In the genomic region with DNA sequence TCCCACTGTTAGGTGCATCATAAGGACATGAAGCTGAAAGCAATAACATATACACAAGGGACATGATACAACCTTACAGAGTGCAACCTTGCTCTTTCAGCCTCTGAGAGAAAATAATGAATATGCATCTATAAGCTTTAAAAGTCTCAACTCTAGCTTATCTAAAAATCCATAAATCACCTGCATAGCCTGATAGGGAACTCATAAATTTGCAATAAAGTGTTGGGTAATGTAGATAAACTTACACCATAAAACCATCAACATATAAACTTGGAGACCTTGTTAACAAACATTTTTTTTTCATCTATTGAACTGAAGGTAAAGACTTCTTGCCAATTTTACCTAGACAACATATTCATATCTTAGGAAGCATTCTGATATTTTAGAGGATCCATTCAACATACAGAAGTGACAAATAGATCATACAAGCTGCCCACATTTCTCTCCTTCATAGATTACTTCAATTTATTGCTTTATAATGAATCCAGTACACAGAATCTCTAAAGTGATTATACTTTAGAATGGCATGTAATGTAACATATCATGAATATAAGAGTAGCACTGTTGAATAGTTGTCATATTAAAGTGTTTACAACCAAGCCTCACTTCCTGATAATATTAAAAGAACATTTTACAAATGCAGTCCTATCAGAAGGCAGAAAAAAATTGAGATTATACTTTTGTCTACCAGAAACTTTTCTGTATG, we compare ENCODE assay signal across 31 mouse cellular contexts.
"Had no signal": no experiment of that assay in that cellular context is flagged by ENCODE, and none has a peak within 500 bp of the region (broad histone marks: within the 10 kb centered on the region; RNA-seq: fewer than 3 reads in every experiment).

No protein-coding gene starts in this region.

- H3K36me3 ChIP-seq: heart, embryonic 10.5 days; heart, embryonic 12.5 days; heart, embryonic 13.5 days; heart, embryonic 15.5 days; hindbrain, embryonic 10.5 days; hindbrain, embryonic 12.5 days; hindbrain, embryonic 15.5 days; kidney, embryonic 15.5 days had no signal

- H3K9me3 ChIP-seq: heart, embryonic 10.5 days; heart, embryonic 12.5 days; heart, embryonic 13.5 days; heart, embryonic 15.5 days; hindbrain, embryonic 10.5 days; hindbrain, embryonic 12.5 days; hindbrain, embryonic 15.5 days; kidney, embryonic 15.5 days had no signal

- H3K27me3 ChIP-seq: heart, embryonic 12.5 days; heart, embryonic 13.5 days; heart, embryonic 15.5 days; hindbrain, embryonic 12.5 days; hindbrain, embryonic 15.5 days; kidney, embryonic 15.5 days had no signal

- DNase-seq: heart, postnatal 10 days; heart, postnatal 14 days; heart, postnatal 36 days; heart, postnatal 4 days; kidney, adult 11 months; kidney, adult 18-20 months; kidney, adult 2 months; kidney, adult 8-10 months; kidney, adult 9 months; kidney, postnatal 10 days; kidney, postnatal 14 days; kidney, postnatal 25 days; kidney, postnatal 36 days; kidney, postnatal 4 days; layer of hippocampus, adult 9-11 months; layer of hippocampus, postnatal 36 days had no signal

- H3K9ac ChIP-seq: heart, embryonic 12.5 days; heart, embryonic 13.5 days; heart, embryonic 15.5 days; hindbrain, embryonic 12.5 days; hindbrain, embryonic 15.5 days; kidney, embryonic 15.5 days had no signal

- ATAC-seq: hindbrain, embryonic 16.5 days; hindbrain, postnatal 0 days; inflammation-experienced regulatory T-cells, adult 6 months had no signal

- H3K4me1 ChIP-seq: heart, embryonic 10.5 days; heart, embryonic 12.5 days; heart, embryonic 13.5 days; heart, embryonic 15.5 days; hindbrain, embryonic 10.5 days; hindbrain, embryonic 12.5 days; hindbrain, embryonic 15.5 days; kidney, embryonic 15.5 days had no signal

- H3K4me2 ChIP-seq: heart, embryonic 11.5 days; heart, embryonic 12.5 days; heart, embryonic 13.5 days; heart, embryonic 15.5 days; hindbrain, embryonic 12.5 days; hindbrain, embryonic 15.5 days; kidney, embryonic 15.5 days had no signal

- H3K27ac ChIP-seq: heart, embryonic 10.5 days; heart, embryonic 13.5 days; heart, embryonic 15.5 days; hindbrain, embryonic 10.5 days; hindbrain, embryonic 12.5 days; hindbrain, embryonic 15.5 days; hindbrain, postnatal 0 days; kidney, embryonic 15.5 days; kidney, postnatal 0 days; layer of hippocampus, adult 2 months; left cerebral cortex, adult 2 months had no signal

- H3K4me3 ChIP-seq: heart, embryonic 10.5 days; heart, embryonic 12.5 days; heart, embryonic 13.5 days; heart, embryonic 15.5 days; hindbrain, embryonic 10.5 days; hindbrain, embryonic 12.5 days; hindbrain, embryonic 15.5 days; kidney, embryonic 15.5 days; layer of hippocampus, adult 2 months; left cerebral cortex, adult 2 months had no signal
